Mouse (Mus musculus) C2C12 (cell line): Measurements from ENCODE around the gene Prss21. TPM values are rescaled to one million over a fixed set of nuclear protein-coding genes. Genes with fewer than 3 reads are reported as not detected.

ENCODE experiments used
- H3K27me3 ChIP-seq: one replicate; pipeline ENCODE4 v1.6.1; 2011; ENCODE audit not compliant: control insufficient read depth, insufficient read depth, insufficient read length
- H3K36me3 ChIP-seq: one replicate; pipeline ENCODE4 v1.6.1; 2011; ENCODE audit not compliant: control insufficient read depth, insufficient read depth
- H3K4me3 ChIP-seq: one replicate; pipeline ENCODE4 v1.5.1; 2011; ENCODE audit warnings: mild to moderate bottlenecking, control low read depth; ENCODE audit not compliant: poor library complexity, insufficient read depth, severe bottlenecking
- H3K79me2 ChIP-seq: one replicate; pipeline ENCODE4 v1.6.1; 2011; ENCODE audit not compliant: control insufficient read depth, insufficient read depth
- H3K79me3 ChIP-seq: one replicate; pipeline ENCODE4 v1.6.1; 2011; ENCODE audit warnings: low read depth, control low read depth
- H3ac ChIP-seq: one replicate; pipeline ENCODE3; 2011; ENCODE audit warnings: low read depth; ENCODE audit not compliant: control insufficient read depth, insufficient read length
- CEBPB ChIP-seq: IDR thresholded peaks from one replicate; pipeline ENCODE4 v1.6.1; 2011; ENCODE audit warnings: low read depth, mild to moderate bottlenecking, control low read depth, moderate library complexity
- CTCF ChIP-seq: IDR thresholded peaks from one replicate; pipeline ENCODE4 v1.5.1; 2011; ENCODE audit not compliant: control insufficient read depth, insufficient read depth, insufficient read length
- FOSL1 ChIP-seq: IDR thresholded peaks from one replicate; pipeline ENCODE4 v1.8.0; 2011; ENCODE audit warnings: mild to moderate bottlenecking, low read length; ENCODE audit not compliant: poor library complexity, insufficient read depth, severe bottlenecking
- MAX ChIP-seq: IDR thresholded peaks from one replicate; pipeline ENCODE4 v1.6.1; 2011; ENCODE audit warnings: mild to moderate bottlenecking, control low read depth
- MYOD1 ChIP-seq: IDR thresholded peaks from one replicate; pipeline ENCODE4 v1.6.1; 2011; ENCODE audit warnings: low read depth; ENCODE audit not compliant: control insufficient read depth, insufficient read length
- MYOG ChIP-seq: IDR thresholded peaks from one replicate; pipeline ENCODE4 v1.6.1; 2011; ENCODE audit not compliant: control insufficient read depth, insufficient read length; ENCODE audit errors: extremely low read depth
- USF1 ChIP-seq: IDR thresholded peaks from one replicate; pipeline ENCODE4 v1.6.1; 2011; ENCODE audit warnings: low read depth, mild to moderate bottlenecking, control low read depth, moderate library complexity
- polyA plus RNA-seq: library from polyadenylated mRNA; unstranded; fragments of >200 nt; fragmentation: generic; extraction: Trizol; gene quantifications from one replicate; pipeline ENCODE4 v1.2.1, GENCODE M21; 2012; ENCODE audit warnings: missing spikeins

Prss21 gene
- polyA plus RNA-seq, 1 experiment, result not detected

DNA sequence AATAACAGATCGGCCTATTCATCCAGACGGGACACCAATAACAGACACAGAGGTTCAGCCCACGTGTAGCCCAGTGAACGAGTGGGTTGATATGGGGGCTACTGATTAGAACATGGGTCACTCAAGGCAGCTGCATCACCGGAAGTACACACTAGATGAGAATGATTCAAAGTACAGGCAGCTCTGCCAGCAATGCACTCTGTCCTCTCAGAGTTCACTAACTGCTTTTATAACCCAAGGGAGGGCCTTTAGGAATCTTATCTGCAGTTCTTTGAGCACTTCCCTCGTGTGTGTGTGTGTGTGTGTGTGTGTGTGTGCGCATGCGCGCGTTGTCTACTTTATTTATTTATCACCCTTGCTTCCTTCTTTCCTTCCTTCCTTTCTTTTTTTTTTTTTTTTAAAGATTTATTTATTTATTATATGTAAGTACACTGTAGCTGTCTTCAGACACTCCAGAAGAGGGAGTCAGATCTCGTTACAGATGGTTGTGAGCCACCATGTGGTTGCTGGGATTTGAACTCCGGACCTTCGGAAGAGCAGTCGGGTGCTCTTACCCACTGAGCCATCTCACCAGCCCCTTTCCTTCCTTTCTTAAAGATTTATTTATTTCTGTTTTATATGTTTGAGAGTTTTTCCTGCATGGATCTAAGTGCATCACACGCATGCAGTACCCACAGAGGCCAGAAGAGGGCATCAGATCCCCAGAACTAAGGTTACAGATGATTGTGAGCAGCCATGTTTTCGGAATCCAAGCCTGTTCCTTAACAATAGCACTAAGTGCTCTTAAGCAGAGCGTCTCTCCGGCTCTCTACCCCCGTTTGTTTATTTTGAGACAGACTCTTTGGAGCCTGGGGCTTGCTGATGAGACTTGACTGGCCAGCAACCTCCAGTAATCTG, 16.8 kb upstream of the Prss21 start:
- H3K79me3 ChIP-seq, result no peaks in the 10 kb centered on the region
- no peaks in the 10 kb centered on the region for H3K27me3 ChIP-seq
- H3K36me3 ChIP-seq, result no peaks in the 10 kb centered on the region
- no peak overlapping the region for H3ac ChIP-seq
- no peaks in the 10 kb centered on the region for H3K79me2 ChIP-seq
- TF ChIP-seq USF1 (no peak), CTCF (peak; percentile 32), MYOD1 (no peak), FOSL1 (no peak), MYOG (no peak)
- H3K4me3 ChIP-seq, result no peak overlapping the region

- no peaks in the 10 kb centered on the region for H3K79me2 ChIP-seq
- H3K4me3 ChIP-seq, result no peak overlapping the region
- H3K36me3 ChIP-seq, result no peaks in the 10 kb centered on the region
- no peaks in the 10 kb centered on the region for H3K79me3 ChIP-seq
- no peak overlapping the region for H3ac ChIP-seq
- no peaks in the 10 kb centered on the region for H3K27me3 ChIP-seq
- TF ChIP-seq CTCF (peak; percentile 57), CEBPB (no peak)
Measured at GRCm38 (mm10) chr17:23853292-23853691, 14.6 kb upstream of the Prss21 start.

- H3K79me2 ChIP-seq, result no peaks in the 10 kb centered on the region
- no peaks in the 10 kb centered on the region for H3K27me3 ChIP-seq
- H3K36me3 ChIP-seq, result no peaks in the 10 kb centered on the region
- TF ChIP-seq USF1, result peak; percentile 91
- TF ChIP-seq MAX, result no peak
- no peaks in the 10 kb centered on the region for H3K79me3 ChIP-seq
- no peak overlapping the region for H3K4me3 ChIP-seq
- no peak overlapping the region for H3ac ChIP-seq
Measured at GRCm38 (mm10) chr17:23854229-23854765, 13.6 kb upstream of the Prss21 start.

- Histone ChIP-seq H3K4me3 (no peak overlapping the region), H3K36me3 (no peaks in the 10 kb centered on the region), H3K79me3 (no peaks in the 10 kb centered on the region), H3K27me3 (no peaks in the 10 kb centered on the region), H3K79me2 (no peaks in the 10 kb centered on the region), H3ac (no peak overlapping the region)
- no peak for TF ChIP-seq USF1
- TF ChIP-seq MAX, result no peak
- TF ChIP-seq MYOD1, result no peak
- TF ChIP-seq FOSL1, result no peak
- TF ChIP-seq MYOG, result no peak
- TF ChIP-seq CEBPB, result no peak
- TF ChIP-seq CTCF, result no peak
Measured at GRCm38 (mm10) chr17:23857193-23857592, 10.7 kb upstream of the Prss21 start.

GRCm38 (mm10) chr17:23857913-23858312, 9.9 kb upstream of the Prss21 start:
- Histone ChIP-seq H3K27me3 (no peaks in the 10 kb centered on the region), H3K79me3 (no peaks in the 10 kb centered on the region), H3ac (no peak overlapping the region), H3K79me2 (no peaks in the 10 kb centered on the region), H3K36me3 (no peaks in the 10 kb centered on the region), H3K4me3 (no peak overlapping the region)
- TF ChIP-seq MYOD1 (no peak), MYOG (no peak), CEBPB (no peak), USF1 (no peak), CTCF (no peak), FOSL1 (no peak), MAX (no peak)

GRCm38 (mm10) chr17:23862926-23863325, 4.9 kb upstream of the Prss21 start:
- Histone ChIP-seq H3K79me3 (no peaks in the 10 kb centered on the region), H3K79me2 (no peaks in the 10 kb centered on the region), H3ac (no peak overlapping the region), H3K27me3 (peaks cover 3% of the 10 kb centered on the region), H3K4me3 (no peak overlapping the region), H3K36me3 (no peaks in the 10 kb centered on the region)
- TF ChIP-seq CTCF (no peak), MAX (no peak), MYOD1 (no peak), FOSL1 (no peak), MYOG (no peak), CEBPB (no peak), USF1 (no peak)
